Mouse (Mus musculus): ENCODE results near the gene Omt2b. TPM values are rescaled to one million over a fixed set of nuclear protein-coding genes. Genes with fewer than 3 reads are reported as not detected.
A peak's percentile ranks its signal among the peaks of the same experiment; 100 is the strongest.
"Not testable (repeated sequence)": the region's sequence is repeated elsewhere in the genome, so short reads cannot be mapped to it uniquely, and the experiment has no call there.

Omt2b gene
- total RNA-seq, 2 experiments from 2014 or later: not detected

DNA sequence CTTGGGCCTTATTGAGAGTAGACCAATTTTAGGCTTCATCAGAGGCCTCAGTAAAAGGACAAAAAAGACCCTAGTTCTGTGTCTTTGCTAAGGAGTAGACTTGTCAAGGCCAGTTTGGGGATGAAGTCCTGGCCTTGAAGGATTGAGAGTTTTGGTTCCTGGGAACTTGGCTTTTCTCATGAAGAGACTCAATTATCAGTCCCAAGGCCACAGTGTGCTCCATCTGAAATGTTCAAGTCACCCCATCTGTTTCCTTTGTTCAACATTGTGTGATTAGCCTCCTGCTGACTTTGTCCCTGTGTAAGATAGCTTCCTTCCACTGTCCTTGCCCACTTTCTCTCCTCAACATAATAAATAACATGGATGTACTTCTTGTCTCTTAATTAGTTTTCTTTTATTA is 22.6 kb downstream of the Omt2b start:
- ATAC-seq (ENCODE audit: poor library complexity, severe bottlenecking): not testable (repeated sequence)

DNA sequence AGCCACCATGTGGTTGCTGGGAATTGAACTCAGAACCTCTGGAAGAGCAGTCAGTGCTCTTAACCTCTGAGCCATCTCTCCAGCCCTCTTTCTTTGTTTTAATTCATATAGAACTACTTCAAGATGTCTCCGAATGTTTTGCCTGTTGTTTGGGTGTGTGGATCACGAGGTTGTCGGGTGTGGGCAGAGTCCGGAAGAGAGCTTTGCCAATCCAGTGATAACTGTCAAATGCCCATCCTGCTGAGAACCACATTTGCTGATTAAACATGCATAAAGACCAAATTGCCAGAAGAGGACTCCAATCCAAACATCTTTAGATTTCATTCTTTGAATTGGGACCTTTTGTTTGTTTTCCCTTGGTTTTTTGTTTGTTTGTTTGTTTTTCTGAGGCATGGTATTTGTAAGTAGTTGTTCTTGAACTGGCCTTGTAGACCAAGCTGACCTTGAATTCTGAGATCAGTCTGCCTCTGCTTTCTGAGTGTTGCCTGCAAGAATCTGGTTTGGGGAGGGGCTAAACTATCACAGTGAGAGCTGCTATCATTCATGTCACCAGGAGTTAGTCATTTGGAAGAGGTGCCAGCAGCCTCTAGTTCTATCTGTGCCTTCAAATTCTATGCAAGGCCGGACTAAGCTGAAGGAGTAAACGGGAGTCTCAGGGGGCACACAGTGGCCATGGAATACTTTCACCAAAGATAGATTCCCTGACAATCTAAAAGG is 24.3 kb downstream of the Omt2b start:
- no peak for ATAC-seq (ENCODE audit: poor library complexity, severe bottlenecking)

DNA sequence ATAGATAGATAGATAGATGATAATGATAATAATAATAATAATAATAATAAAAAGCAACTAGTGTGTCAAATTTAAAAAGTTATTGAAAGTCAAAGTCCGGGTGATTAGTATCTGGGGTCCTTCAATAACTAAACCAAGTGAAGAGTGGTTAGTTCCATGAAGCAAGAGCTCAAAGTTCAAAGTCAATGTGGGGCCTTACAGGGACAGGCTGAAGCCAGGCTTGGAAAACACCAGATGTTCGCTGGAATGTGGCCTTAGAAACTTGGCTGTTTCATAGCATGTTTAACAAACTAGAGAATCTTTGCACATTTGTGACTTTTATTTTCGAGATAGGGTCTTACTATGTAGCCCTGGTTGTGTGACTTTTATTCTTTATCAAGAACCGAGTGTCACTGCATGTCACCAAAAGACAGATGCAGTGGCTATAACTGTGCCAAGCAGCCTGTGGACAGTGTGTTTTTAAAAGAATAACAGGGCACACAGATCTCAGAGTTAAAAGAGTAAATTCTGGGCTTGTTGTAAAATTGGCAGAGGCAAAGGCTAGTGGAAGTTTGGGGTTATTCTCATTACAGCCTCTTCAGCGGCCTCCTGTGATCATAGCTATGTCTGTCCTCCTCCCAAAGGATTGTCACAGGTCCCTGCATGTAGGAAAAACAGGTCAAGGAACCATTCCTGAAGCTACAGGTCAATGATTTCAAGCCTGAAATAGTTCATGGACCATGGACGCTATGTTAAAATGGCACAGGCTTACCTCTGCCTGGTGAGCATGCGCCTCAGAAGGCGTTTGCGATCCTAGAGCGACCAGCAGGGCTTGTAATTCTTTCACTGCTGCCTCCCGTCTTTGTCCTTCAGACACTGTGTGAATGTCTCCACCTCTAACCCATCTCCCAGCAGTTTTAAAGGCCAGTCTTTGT is 27.5 kb downstream of the Omt2b start:
- no peak for ATAC-seq (ENCODE audit: poor library complexity, severe bottlenecking)

DNA sequence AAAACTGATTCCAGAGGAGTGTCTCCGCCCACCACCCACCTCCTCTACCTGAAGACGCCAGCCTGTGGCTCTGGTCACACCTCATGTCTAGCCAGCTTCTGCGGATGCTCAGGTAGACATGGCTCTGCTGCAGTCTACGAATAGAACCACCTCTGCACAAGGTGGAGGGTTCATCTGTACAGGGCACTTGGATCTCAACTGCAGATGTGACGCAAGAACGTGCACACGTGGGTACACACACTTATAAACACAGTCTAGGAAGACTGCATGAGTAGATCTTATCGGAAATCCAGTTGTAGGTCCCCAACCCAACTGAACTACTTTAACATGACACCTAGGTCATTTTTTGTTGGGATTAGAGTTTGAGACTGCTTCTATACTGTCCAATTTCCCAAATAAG is 28.2 kb downstream of the Omt2b start, which contains the start of gene Gsta2:
Gsta2 (minus strand) TSS at position 178 of the 400 bp plus-strand sequence.
- no peak for ATAC-seq (ENCODE audit: poor library complexity, severe bottlenecking)

DNA sequence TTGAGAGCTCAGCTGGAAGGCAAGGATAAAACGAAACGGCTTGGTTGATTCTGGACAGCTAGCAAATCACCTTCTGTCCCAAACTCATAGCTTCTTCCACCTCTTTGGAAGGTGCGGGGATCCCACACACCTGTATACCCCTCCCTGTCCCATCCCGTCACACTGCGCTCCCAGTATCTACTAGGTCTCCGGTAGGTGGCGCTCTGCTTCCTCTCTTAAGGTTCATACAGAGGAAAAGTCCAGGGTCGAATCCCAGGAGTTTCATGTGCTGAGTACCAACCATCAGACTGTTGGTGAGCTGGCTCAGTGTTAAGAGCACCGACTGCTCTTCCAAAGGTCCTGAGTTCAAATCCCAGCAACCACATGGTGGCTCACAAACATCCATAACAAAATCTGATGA is 30.7 kb downstream of the Omt2b start:
- peak; percentile 70 for ATAC-seq (ENCODE audit: poor library complexity, severe bottlenecking)

DNA sequence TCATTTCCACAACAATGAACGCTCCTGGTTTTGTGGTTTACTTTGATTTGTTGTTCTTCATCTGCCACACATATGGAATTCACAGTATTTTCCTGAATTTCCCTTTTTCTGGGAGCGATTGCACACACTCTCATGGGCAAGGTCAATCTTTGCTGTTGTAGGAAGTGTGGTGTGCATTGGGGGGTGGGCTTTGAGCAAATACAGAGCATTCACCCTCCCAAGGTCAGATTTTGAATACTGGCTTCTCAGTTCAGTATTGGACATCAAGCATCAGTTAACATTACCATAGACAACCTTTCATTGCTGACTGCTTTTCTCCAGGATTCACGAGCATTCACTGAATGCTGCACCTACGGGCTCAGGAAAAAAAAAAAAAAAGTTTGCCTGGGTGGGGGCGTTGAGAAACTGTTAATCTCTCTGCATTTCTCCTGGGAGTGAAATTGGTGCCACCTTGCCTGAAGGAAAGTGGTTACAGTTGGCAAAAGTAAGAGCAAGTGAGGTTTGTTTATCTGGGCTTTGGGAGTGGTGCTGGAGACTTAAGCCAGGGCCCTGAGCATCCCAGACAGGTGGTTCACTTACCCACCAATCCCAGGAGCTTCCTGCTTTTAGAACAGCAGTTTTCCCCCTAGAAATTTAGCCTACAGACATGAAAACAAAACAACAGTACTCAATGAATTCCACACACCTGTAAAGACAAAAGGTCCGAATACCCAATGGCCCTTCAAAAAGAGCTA is 32.5 kb downstream of the Omt2b start:
- no peak for ATAC-seq (ENCODE audit: poor library complexity, severe bottlenecking)

DNA sequence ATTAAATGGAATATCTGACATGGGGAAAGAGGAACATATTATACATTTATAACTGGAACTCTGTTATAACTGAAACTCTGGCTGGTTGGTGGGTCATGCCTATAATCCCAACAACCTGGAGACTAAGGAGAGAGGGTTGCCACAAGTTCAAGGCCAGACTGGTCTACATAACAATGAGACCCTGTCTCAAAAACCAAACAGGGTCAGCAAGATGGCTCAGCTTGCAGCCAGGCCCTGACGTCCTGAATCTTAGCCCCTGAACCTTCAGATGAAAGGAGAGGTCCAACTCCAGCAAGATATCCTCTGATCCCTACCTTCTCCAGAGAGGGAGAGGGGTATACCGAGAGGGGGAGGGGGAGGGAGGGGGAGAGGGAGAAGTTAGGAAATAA is 33.1 kb downstream of the Omt2b start:
- no peak for ATAC-seq (ENCODE audit: poor library complexity, severe bottlenecking)

DNA sequence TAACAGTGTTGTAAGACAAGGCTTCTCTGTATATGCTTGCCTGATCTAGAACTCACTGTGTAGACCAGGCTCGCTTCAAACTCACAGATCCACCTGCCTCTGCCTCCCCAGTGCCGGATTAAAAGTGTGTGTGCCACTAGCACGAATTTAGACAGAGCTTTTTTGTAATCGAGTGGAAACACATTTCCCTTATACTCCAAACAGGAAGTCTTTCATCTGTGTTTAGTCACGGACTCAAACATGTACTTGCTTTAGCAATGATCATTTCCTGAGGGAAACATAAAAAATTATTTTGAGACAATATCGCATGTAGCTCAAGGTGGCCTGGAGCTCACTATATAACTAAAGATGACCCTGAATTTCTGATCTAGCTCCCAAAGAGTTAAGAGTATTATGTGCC is 36.0 kb downstream of the Omt2b start:
- no peak for ATAC-seq (ENCODE audit: poor library complexity, severe bottlenecking)

DNA sequence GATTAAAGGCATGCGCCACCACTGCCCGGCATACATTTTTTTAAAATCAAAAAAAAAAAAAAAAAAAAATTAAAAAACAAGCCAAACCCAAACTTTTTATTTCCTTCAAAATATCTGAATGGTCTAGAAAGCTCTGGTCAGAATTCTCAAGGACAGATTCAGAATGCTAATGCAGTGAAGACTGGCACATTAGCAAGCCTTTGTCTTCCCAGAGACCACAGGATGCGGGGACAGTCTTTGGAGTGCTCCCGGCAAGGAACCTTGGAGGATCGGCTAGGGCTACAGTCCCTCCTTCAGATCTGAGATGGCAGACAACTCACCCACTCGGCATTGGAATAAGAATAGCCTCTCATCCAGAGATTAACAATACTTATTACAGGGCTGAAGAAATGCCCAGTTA is 37.3 kb downstream of the Omt2b start:
- no peak for ATAC-seq (ENCODE audit: poor library complexity, severe bottlenecking)

DNA sequence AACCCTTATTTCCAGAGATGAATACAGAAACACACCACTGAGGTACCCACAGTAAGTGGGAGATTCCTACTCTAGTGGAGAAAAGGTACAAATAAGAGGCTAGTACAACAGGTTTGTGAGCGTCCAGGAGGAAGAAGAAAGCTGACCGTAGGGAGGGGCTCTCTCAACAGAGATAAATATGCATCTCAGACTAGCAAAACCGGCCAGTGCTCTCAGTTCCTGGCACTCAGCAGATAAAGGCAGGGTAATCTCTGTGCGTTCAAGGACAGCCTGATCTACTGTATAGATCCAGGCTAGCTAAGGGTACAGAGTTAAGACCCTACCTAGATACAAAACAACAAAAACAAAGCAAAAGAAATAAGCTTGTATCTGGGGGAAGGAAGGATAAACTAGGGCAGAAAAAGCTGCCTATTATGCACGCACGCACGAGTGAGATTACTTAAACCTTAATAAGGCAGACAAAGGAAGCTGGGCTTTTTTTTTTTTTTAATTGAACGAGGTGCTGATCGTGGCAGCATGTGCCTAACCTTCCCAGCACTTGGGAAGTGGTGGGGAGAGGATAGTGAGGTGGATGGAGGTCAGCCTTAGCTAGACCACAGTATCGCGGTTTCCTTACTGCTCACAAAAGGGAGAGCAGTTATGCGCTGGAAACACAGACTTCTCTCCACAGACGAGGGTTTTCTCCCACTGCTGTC is 38.6 kb downstream of the Omt2b start:
- no peak for ATAC-seq (ENCODE audit: poor library complexity, severe bottlenecking)

DNA sequence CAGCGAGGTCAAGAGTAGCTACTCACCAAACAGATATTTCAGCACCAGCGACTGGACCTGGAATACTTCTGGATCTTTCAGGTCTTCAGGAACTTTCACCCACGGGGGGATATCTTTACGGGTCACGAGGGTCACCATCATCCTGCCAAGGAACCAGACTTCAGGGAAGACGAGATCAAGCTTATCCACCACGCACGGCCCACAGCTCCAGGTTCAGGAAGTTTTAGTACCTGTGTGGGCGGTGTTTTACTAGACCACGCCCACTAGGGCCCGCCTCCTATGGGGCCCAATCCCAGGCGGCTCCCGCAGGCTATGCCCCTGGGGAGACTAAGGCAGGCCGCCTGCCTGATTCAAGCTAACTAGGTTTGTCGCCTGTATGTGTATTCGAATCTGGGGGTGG is 40.6 kb downstream of the Omt2b start, which contains the start of gene Dppa5a:
Dppa5a (minus strand) TSS at position 219 of the 400 bp plus-strand sequence.
- ATAC-seq (ENCODE audit: poor library complexity, severe bottlenecking): not testable (repeated sequence)

DNA sequence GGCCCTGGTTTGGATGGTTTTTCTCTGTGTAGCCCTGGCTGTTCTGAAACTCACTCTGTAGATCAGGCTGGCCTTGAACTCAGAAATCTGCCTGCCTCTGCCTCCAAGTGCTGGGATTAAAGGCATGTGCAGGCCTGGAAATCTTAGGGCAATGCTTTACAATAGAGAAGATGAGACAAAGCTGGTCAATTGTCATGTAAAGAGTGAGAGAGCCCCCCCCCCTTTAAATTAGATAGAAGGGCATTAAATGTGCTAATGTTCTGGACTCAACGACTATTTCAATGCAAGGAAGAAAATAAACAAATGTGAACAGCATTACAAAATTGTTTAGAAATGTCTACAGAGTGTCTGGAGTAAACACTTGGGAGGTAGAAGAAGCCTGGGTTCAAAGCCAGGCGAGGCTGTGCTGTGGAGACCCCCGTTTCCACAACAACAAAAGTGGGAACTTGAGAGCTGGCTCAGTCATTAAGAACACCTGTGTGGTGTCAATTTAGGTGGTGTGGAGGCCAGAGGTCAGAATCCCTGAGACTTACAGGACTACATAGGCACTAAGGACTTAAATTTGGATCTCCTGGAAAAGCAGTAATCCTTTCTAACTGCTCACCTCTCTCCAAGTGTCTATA is 41.4 kb downstream of the Omt2b start:
- ATAC-seq (ENCODE audit: poor library complexity, severe bottlenecking): no peak

DNA sequence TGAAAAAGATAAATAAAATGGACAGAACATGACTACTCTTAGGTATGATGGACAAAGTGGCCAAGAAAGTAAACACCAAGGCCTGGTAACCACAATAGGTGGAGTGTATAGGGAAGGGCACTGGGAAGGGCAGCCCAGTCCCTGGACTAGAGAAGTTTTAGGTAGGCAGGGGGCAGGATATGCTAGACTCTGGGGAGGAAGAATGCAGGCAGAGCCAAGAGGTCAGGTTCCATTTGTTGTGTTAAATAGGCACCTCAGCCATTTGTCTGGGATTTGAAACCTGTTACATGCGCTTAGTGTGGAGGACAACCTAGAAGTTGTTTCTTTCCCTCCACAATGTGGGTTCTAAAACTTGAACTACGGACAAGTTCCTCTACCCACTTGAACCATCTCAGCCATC is 42.0 kb downstream of the Omt2b start:
- ATAC-seq (ENCODE audit: poor library complexity, severe bottlenecking): no peak

DNA sequence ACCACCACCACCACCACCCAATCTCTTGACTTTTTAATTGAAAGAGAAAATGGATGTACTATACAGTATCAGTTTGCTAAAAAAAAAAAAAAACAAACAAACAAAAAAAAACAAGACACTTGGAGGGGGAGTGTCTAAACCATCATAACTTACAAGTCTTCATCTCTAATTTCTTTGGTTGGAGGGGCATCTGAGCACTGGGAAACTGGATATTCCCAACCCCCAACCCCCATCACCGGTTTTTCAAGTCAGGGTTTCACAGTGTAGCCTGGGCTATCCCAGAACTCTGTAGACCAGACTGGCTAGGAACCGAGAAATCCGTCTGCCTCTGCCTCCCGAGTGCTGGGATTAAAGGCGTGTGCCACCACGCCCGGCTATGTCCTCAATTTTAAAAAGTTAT is 42.4 kb downstream of the Omt2b start:
- ATAC-seq (ENCODE audit: poor library complexity, severe bottlenecking): no peak

DNA sequence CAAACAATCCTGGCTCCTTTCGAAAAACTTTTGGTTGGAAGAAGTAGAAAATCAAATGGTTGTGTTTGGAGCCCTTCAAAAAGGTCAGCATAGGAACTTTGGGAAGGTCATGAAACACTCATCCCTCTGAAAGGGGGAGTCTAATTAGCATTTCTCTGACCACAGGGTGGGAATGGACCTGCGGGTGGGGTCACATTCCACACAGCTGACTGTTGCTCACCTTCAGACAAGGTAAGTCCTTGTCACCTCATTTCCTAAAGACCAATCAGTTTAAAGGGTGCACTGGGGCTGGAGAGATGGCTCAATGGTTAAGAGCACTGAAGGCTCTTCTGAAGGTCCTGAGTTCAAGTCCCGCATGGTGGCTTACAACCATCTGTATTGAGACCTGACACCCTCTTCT is 44.1 kb downstream of the Omt2b start:
- ATAC-seq (ENCODE audit: poor library complexity, severe bottlenecking): no peak

DNA sequence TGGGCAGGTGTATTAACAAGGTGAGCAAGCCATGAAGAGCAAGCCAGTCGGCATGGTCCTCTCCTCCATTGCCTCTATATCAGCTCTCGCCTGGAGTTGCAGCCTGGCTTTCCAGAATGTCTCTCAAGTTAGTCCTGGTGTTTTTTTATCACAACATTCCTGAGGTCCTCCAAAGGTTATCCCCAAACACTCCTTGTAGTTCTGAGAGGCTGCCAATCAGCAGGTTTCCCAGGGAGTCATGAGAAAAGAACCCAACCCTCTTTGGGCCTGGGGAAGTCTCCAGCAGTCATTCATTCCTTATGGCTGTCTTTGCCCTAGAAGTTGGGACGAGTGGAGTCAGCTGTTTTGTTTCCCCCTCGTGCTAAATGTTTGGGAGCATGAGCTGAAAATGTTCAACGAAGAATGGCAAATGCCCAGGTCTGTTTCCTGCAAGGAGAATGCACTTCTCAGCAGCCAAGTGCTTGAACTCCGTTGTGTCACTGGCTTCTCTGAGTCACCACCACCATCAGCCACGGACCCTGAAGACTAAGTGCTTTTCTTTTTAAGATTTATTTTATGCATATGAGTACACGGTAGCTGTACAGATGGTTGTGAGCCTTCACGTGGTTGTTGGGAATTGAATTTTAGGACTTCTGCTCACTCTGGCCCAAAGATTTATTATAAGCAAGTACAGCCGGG is 45.6 kb downstream of the Omt2b start:
- ATAC-seq (ENCODE audit: poor library complexity, severe bottlenecking): no peak

DNA sequence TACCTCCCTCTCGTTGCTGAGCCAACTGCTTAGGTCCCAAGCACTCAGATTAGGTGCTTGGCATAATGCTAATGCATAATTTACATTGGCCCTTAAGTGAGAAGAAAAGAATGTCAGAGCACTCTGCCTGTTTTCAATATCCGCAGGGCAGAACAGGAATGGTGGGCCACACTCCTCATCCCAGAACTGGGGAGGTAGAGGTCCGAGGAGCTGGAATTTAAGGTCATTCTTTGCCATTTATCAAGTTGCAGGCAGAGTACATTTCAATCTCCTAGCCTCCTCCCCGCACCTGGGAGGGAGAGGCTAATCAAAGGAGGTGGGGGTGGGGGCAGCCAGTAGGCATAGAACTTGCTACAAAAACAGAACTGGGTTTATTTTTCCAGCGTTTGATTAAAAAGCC is 47.0 kb downstream of the Omt2b start:
- no peak for ATAC-seq (ENCODE audit: poor library complexity, severe bottlenecking)

DNA sequence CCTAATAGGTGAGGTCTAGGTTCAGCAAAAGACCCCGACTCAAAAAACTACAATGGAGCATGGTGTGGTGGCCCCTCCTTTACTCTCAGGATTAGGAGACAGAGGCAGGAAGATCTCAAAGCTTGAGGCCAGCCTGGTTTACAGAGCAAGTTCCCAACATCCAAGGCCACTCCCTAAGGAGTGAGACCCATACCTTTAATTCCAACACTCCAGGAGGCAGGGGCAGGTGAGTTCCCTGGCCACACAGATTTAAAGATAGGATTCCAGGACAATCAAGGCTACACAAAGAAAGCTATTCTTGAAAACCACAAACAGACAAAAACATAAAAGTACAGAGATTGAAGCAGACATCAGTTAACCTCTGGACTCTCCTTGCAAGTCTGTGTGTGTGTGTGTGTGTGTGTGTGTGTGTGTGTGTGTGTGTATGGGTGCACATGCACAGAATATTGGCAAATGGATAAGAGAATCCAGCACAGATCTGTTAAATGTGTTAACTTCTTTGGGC is 47.5 kb downstream of the Omt2b start:
- no peak for ATAC-seq (ENCODE audit: poor library complexity, severe bottlenecking)

DNA sequence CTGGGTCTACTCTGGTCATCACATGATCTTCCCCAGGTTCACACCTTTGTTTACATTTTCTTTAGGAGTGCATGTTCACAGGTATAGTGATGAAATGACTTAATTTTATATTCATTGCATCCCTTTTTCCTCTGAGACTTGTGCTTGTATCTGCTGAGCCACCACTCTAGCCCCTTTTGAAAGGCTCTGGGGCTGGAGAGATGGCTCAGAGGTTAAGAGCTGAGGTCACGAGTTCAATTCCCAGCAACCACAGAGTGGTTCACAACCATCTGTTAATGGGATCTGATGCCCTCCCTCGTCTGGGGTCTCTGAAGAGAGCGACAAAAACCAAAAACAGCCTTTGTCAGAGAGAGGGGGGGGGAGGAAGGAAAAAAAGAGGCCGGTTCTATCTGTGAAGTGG is 48.1 kb downstream of the Omt2b start:
- no peak for ATAC-seq (ENCODE audit: poor library complexity, severe bottlenecking)

DNA sequence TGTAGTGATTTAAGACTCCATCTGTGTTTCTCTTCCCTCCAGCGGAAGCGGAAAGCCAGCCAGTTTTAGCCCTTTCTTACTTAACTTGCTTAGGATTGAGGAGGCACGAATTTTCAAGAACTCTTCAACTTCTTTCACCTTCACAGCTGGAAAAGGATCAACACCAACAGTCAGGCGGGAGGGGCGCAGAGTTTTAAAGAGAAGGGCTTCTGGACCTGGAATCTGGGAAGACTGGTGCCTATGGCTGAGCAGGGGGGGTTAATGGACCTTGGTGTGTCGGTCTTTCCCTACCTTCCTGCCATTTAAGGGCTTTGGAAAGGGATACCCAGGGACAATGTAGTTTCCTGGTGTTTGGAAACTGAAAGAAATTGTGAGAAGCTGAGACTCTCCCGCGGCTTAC is 50.2 kb downstream of the Omt2b start:
- ATAC-seq (ENCODE audit: poor library complexity, severe bottlenecking): no peak
